Mouse (Mus musculus) lung, postnatal 25 days (tissue): ENCODE data around the gene Jag1.
A peak's percentile ranks its signal among the peaks of the same experiment; 100 is the strongest.

Source experiments
- DNase-seq: peaks from one replicate; pipeline ENCODE4 v3.0.0; 2022; ENCODE audit warnings: low spot score

Jag1 gene

DNA sequence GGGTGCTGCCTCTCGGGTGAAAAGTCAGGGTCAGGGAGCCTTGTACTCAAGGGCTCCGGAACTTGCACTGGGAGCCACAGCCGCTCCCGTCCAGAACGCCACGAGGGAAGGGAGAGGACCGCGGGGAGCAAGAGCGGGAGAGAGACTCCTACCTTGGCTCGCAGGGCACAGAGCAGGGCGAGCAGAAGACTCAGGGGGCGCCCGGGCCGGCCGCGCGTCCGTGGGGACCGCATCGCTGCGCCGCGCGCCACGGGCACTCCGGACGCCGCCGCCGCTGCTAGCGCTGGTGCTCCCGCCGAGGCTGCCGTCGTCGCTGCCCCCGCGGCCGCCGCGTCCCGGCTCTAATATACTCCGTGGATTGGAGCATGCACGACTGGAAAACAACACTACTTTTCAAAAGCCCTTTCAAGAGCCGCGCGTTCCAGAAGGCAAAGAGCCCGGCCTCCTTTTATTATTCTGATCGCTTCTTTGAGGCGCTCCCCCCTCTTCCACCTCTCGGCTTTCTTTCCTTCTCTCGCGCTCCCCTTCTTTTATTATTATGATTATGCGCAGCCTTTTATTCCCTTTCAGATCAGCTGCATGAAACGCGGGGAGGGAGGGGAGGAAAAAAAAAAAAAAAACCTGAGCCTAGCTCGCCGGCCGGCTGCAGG lies at the start of gene Jag1:
Gene Jag1, minus strand, starts transcription at position 620 of the 650 bp plus-strand sequence.
- DNase-seq = no peak

DNA sequence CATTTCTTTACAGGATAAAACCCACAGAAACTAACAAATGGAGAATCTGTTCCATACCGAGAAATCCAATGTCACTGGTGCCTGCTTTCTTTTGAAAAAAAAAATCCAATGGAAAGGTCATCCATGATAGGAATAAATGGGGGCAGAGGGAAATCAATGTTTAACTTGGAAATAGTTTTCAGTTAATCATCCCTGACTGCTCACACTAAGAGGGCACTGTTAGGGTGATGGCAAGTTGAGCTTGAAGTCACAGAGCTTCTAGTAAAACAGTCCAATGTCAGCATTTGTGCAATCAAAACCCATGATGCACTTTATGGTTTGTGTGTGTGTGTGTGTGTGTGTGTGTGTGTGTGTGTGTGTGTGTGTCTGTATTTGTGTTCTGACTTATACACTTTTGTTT lies 39.6 kb upstream of the Jag1 start:
- no peak for DNase-seq

DNA sequence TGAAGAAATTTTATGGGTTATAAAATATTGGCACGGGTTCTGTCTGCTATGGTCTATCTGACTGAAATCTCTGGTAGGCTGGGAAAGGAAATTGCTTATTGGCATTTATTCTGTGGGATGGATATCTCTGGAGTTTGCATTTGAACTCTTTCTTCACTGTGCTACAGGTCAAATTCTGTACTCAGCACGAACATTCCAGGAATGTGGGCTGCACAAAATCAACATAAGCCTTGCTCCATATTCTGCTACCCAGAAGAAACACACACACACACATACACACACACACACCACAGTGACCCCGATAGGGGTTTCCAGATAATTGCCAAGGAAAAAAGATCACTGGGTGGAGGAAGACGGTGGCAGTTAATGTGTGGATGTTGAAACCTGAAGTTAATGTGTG lies 37.4 kb upstream of the Jag1 start:
- no peak for DNase-seq

DNA sequence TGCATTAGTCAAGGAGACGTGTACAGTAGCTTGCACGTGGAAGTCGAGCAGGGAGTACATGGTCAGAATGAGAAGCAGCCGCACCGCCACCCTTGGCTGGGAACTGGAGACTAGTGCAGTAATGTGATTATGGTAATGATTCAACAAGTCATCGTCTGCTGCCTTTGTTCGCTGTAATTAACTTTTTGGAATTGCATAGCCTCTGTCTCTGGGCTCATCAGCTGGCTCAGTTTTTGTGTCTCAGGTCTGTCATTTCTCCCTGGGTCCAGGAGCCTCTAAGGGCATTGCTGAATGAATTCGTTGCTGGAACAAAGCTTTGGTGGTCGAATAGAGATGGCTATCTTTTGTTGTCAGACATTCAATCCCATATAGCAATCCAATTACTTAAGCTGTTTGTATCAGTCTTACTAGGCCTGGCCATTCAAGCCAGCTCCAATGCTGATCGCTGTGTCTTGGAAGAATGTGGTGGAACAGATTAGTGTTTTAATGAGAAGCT lies 36.8 kb upstream of the Jag1 start:
- DNase-seq = no peak

DNA sequence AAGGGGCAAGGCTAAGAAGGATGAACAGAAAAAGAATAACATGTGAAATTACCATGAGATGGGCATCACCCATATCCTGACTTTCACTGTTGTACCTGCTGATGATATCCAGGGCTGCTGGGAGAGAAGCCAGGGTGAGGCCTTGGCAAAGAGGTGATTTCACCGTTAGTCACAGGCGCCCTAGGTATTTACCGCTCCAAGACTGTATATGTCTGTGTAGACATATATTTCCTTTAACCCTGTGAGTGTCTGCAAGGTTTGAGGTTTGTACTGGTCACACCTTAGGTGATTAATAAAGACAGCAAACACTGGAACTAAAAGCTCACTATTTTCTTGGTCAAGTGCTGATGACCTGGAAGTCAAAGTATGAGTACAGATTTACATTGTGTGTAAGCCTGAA lies 34.5 kb upstream of the Jag1 start:
- DNase-seq = no peak

DNA sequence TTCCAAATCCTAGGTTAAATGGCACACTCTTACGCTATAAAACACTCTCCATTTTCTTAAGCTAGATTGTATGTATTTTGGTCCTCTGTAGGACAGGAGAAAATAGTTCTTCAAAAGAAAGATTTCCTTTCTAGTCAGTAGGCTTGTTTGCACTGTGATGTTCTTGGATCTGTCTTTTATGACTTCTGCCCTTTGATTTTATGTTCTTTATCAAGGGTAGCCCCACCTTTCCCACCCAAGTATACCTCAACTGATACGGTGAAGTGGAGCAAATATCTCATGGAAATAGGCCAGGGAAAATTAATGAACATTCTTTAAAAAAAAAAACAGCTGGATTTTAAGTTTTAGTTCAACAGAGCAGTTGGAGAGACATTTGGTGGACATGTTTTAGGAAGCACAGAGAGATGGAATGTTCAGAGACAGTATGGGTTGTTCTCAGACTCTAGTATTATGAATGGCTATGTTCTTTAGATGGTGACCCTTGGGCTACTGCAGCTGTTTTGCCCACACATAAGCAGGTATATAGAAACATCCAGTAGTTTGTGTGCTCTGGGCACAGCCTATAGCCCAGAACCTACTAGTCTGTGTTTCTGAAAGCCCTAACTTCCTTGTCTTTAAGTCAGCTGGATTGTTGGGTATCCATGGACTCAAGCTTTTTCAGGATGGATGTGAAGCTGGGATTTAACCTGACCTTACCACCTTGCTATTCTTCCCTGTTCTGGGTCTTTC lies 30.7 kb upstream of the Jag1 start:
- DNase-seq = no peak

DNA sequence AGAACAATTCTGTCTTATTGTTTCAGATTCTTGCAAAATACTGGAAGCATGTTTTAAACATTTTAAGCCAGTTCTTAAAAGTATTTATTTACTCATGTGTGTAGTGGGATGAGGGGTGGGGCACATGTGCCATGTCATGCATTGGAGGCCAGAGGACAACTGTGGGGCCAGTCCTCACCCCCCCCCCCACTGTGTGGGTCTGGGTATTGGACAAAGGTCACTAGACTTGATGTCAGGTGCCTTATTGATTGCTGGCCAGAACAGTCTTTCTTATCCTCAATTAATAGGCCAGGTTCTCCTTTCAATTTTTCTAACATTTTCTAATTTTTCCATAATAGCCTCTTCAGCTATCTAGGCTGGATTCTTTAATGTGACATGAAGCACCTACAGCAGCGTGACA lies 21.6 kb upstream of the Jag1 start:
- DNase-seq = no peak

DNA sequence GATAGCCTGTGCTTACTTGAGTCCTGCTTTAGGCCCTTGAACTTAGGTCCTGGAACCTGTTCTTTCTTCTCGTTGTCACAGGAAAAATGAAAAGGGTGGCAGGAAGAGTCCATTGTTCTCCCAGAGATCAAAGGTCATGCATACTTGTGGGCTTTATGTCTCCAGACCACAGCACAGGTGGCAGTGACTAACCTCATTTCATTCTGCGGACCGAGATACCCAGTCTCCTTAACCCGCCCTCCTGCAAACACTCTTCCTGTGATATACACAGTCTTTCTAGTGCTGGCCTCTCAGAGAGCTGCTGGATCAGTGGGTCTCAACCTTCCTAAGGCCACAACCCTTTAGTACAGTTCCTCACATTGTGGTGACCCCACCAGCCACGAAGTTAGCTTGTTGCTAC lies 17.6 kb upstream of the Jag1 start:
- DNase-seq = no peak

DNA sequence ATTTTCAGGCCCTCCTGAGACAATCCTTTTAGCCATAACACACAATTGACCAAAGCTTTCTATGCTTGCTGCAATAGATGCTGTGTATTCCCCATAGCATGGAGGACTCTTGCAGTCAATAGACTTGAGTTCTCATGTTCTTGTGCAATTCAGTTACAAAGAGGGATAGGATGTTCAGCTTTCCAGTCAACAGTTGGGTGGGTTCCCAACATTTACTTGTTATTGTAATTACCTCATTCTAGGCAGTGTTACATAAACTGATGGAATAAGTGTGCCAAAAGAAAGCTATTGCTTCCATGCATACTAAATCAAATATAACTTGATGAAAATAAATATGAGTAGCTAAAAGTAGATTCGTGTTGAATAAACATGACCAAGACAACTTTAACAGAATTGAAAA lies 8.4 kb upstream of the Jag1 start:
- DNase-seq = no peak

DNA sequence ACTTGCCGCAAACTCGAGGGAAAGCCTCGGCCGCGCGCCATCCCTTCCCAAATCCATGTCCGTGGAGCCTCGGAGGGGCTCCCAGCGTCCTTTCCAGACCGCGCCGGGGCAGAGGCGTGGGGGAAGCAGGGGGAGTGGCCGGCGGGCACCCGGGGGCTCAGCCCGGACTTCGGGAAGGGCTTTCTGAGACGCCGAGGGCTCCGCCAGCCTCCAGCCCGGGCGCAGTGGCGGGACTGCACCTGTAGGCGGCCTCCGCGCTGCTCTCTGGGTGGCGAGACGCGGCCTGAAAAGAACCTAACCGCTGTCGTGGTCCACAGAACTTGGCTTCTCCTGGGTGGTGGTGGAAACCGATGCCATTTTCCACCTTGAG lies 862 bp upstream of the Jag1 start:
- DNase-seq = peak; percentile 89

DNA sequence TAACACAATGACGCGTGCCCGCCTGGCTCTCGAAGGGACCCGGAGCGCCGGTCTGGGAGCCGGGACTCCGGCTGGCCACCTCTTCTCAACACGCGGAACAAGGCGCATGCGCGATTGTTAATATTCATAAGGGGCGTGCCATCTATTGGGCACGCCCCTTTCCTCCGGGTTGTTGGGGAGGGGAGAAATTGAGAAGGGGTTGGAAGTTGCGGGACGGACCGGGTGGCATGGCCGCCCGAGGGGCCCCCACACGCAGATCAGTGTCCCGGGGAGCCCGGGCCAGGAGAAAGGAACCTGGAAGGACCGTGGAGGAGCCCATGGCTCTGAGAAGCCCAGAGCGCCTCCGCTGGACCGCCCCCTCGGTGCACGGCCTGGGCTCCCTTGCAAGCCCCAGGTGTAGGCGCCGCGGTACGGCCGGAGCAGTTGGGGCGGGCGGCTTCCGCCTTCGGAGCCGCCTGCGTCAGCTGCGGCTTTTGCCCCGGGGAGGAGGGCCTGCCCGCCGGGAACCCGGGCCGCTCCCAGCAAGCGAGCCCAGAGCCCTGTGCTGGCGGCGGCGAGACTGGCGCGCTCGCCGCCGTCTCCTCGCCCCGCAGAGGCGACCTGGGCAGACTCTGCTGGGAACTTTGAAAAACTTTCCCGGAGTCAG lies 354 bp upstream of the Jag1 start:
- peak; percentile 93 for DNase-seq

DNA sequence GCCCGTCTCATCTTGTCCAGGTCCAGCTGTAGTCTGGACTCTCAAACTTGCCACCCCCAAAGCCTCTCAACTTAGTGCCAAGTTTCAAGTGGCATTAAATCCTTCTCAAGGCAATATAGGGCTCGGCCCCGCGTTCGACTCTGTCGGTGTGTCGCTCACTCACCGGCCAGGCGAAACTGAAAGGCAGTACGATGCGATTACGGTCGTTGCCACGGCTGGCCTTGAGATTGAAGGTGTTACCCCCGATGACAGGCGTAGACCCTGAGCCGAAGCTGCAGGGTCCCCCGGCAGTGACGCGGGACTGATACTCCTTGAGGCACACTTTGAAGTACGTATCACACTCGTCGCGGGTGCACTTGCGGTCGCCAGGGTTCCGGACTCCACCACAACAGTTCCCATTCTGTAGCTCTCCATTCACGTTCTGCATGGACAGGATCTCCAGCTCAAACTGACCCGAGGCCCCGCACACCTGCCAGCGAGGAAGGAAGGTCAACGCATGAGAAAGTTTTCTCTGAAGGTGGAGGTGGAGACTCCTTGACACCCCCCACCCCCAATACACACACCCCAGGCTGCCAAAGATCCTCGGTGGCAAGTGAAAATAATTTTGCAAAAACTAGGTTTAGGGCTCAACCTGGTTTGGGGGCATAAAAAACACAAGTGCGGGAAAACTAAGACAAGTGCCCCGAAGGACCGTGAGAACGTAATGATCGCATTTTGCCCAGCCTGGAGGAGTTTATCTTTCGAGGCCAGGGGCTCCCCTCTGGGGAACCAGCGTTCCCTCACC lies 1.0 kb downstream of the Jag1 start:
- peak; percentile 22 for DNase-seq

DNA sequence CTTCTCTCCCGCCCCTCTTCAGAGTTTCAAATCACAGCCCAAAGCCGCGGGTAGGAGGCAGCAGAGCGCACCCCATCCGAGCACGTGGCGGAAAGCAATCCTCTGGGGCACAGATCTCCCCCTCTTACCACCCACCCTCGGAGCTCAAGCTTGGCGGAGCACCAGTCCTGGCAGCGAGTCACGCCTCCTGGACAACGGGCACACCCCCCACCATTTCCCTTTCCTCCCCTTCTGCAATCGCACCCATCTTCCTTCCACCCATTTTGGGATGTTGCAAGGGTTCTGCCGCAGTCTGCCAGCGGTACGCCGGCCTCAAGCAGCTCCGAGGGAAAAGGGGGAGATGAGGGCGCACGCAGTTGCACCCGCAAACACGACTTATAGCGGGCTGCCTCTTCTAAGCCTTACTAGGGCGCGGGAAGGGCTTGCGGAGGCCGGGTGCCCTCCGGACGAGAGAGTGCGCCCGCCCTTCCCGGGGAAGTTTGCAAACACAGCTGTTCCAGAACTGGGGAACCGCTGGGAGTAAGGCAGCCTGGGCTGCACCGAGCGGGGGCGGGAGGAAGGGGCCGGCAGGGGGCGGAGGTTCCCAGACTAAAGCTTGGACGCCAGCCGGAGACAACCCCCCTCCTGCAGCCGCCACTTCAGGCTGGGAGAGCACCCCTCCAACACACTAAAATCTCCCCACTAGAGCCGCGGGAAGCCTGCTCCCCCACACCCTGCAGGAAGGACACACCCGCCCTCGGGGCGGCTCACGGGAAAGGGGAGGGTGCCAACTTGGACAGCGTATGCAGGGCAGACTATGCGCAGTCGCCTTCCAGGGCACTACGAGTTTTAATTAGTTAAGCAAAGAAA lies 2.0 kb downstream of the Jag1 start:
- peak; percentile 89 for DNase-seq

DNA sequence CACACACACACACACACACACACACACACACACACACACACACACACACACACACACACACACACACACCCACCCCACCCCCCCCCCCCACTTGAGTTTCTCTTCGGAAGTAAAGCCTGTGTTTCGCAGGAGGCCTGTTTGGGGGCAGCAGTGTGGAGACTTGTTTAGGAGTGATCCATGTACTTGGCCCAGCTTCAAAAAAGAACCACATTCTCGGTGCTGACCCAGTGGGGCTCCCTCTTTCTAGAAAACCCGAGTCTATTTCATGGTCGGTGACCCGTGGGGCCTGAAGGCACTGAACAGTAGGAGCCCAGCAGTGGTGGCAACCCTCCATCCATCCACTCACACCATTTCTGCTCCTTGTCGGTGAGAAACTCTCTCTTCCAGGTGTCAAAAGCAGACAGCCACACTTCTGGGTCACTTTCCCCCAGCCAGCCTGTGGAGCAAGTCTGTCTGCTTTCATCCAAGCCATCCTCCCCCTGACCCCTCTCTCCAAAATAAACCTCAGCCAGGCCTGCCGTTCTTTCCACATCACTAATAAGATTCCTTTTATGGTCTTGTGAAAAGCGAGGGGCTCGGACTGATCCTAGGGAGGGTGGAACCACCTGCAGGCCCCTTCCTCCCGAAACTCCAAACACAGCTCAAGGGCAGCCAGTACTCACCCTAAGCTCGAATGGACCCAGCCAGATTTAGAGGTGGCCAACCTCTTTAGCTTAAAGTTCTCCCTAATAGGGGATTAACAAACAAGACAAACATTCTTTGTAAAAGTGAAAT lies 3.0 kb downstream of the Jag1 start:
- no peak for DNase-seq

DNA sequence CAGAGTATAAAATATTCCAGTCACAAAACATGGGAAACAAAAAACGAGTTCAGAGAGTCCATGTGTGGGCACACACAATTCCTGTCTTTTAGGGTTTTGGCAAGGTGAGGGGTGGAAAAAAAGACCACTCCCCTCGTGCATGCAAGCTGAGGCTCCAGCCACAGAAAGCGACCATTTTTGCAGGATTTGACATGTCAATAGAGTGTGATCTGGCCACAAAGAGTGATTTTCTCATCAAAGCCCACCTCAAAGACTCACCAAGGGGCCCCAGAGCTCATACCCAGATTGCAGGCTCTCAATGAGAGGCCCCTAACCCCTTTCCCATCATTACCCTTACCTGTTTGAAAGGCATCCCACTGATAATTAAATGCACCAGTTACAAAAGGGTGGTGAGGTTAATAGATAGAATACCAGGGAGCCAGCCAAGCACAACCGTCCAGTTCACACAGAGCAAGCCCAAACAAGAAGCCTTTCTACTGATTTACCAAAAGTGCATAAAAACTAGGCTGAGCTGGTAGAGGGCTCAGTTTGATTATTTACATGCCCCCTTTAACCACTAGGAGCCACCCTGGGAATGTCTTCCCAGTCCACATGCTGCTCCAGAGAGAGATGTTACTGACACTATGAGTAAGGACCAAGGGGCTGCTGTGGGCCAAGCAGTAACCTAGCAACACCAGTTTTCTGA lies 6.1 kb downstream of the Jag1 start:
- DNase-seq = no peak

DNA sequence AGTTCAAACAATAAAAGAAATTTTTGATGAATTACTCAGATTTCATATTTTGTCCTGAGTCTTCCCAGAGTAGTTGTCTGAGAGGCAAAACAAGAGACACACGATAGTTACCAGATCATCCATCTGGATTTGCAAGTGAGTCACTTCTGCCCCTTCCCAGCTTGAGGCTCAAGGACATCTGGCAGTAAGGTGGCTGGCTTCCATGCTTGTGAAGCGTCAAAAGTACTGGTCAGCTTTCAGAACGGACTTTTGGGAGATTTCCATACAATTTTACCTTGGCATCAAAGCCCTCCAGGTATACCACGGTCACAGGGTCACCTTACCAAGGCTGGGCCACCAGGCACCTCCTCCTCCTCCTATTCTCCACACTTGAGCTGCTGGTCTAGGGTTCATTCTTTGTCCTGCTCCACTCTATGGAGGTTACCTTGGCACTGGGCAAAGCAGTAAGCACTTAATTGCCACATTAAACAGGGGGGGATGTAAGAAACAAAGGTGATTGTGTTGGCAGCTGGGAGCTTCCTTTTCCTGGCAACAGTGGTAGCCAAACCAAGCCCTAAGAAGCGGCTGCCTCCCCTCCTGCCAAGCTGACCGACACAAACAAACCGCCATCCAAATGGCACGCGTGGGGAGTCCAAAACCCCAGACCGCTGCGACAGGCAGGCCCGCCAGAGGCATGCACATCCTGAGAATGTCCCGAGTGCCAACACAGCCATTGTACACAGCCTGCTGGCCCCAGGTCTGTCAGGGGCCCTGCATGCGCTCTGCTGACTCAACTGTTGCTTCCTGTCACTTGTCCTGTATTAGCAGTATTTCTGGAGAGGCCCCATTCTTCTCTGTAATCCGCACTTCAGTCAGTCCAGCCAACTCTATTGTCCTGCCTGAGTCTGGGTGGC lies 6.9 kb downstream of the Jag1 start:
- DNase-seq = peak; percentile 49

DNA sequence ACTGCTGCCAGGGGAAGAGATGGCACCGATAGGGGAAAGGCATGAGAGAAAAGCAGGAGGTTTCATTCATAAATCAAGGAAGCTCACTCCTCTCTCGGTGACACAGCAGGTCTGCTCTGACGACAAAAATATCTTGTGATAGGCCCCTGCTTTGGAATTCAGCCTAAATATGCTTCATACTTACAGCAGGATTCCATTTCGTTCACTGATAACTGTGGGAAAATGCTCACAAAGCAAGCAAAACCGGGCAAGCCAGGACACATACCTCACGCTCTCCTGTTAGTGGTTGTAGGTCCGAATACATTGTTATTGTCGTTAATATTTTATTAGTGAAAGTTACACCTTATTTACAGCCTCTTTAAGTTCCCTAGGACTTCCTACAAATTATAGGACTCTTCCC lies 8.5 kb downstream of the Jag1 start:
- no peak for DNase-seq

DNA sequence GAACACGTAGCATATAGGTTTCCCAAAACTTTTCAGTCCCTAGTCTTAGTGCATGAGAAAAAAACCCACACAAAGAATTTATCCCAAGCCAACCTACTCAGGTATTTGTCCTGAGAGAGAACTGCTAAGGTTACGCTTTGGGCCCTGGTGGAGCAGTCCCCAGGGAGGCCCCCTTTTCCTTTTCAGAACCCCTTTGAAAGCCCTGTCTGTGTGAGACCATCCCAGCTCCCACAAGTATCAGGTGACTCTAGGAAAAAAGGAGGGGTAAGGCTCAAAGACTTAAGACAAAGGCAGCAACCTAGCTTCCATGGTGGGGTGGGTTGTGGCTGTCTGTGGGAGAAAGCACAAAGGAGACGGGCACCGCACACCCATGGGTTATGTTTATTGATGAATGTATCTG lies 9.2 kb downstream of the Jag1 start:
- no peak for DNase-seq

DNA sequence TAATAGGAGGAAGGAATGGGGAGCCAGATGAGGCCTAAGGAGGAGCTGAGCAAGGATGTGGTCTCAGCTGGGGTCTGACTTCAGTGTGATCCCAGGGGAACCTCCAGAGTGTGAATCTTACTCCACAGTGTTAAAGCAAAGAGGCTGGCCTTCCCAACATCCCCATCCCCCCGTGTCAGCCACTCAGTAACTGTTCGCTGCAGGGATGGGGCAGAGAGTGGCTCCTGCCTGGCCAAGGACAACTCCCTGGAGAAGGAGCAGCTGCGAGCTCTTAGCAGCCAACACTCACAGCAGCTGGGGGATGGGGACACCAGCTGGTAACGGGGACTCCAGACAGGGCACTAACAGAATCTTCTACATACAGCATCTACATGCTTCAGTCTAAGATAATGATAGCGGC lies 15.4 kb downstream of the Jag1 start:
- no peak for DNase-seq
